Mouse (Mus musculus) G1E-ER4 (cell line): ENCODE measurements around the gene Pth1r. TPM values are rescaled to one million over a fixed set of nuclear protein-coding genes. Genes with fewer than 3 reads are reported as not detected.

Source experiments
- GATA1 ChIP-seq: IDR thresholded peaks from one replicate; pipeline ENCODE4 v1.8.0; 2012; ENCODE audit warnings: low read length, inconsistent platforms
- polyA plus RNA-seq: library from polyadenylated mRNA; stranded (reverse); fragments of >175 nt; gene quantifications from 2 replicates; pipeline ENCODE4 v1.2.3, GENCODE M21; 2012

The Pth1r gene
- polyA plus RNA-seq, 1 experiment: 0.02 TPM

DNA sequence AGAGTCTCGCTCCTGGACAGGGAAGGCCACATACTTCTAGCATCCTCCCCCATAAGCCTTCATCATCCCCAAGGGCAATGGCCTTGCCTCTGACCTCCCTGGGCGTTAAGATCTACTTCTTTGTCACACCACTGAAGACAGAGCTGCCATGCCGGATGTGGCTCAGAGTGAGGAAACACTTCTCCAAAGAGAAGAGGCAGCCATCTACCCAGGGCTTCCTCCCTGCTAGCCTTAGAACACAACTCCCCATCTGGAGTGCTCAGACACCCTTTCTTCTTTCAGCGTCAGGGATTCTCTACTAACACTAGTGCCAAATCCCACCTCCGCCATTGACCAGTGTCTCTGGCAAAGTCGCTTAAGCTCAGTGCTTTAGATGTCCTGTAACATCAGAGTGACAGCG, 12.8 kb downstream of the Pth1r start:
- no peak for TF ChIP-seq GATA1

DNA sequence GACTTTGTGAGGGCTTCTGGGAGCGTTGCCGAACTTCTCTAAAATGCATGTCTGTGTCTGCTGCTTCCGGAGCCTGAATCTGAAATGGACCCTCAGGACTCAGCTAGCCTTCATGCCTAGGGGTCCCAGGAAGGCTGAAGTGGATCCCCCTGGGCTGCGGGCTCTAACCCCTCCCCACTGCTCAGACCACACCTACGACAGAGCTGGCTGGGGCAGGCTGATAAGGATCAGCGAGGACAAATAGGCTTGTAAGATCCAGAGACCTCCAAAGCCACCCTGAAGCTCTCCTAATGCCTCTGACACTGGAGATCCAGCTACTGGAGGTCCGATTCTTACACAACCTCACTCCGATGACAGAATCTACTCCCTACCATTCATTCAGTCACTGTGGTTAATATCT, 13.8 kb downstream of the Pth1r start:
- TF ChIP-seq GATA1: peak; percentile 3

DNA sequence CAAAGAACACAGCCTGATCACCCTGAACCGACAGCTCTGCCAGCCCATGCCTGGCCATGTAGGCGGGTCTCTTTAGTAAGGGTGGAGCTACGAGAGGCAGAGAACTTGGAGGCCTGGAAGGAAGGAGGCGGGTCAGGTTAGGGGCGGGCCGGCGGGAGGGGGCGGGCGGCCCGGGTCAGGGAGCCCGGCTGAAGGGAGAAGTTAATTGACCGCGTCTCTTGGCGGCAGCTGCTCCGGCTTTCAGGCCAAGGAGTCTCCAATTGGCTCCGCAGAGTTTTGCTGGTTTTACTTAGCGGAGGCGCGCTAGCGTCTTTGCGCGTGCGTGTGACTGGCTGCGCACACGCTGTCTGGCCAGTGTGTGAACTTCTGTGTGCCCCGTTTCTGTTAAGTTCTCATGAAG, 14.3 kb downstream of the Pth1r start:
- no peak for TF ChIP-seq GATA1

DNA sequence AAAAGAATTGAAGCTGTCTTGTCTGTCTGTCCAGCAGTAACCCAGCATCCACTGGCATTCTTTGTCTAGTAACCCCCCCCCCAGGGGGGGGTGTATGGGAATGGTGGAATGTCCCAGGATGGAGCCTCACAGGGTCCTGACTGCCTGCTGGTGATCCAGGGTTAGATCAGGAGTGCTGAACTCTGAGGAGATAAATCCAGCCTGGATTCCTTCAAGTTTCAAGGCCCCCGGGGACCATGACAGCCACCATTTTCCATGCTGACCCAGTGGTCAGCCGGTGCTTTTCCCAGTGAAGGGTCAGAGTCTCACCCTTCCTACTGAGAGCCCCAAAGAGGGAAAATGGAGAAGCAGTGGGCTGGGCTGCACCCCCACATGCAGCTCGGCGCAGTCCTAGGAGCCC, 15.1 kb downstream of the Pth1r start:
- no peak for TF ChIP-seq GATA1

DNA sequence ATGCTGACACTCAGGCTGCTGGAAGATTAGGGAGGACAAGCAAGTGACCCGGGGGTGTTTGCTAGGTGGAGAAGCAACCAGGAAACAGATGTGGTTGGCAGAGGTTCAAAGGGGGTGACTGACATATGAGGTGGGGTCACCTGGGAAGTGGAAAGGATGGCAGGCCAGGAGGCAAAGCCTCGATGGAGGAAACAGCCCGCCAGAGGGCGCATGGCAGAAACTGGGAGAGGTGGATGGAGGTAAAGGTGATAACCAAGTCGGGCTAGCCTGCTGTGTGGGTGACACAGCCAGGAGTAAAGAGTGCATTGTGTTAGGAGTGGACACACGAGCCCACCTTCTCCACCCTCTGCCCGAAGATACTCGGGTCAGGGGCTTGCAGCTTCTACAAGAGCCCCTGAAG, 17.1 kb downstream of the Pth1r start:
- TF ChIP-seq GATA1: no peak

DNA sequence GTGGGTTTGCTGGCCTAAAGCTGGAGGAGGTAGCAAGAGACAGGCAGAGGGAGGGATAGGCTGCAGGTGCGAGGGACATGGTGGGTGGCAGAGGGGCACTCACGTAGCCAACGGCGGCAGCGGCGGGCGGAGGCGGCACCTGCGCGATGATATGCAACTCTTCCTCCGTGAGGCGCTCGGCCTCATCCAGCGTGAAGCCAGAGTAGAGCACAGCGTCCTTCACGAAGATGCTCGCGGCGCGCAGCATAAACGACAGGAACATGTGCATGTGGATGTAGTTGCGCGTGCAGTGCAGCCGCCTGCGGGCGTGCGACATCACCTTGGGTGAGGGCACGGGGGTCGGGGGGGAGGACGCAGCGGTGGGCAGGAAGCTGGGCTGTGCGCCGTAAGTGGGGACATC, 20.1 kb downstream of the Pth1r start:
- TF ChIP-seq GATA1: no peak

DNA sequence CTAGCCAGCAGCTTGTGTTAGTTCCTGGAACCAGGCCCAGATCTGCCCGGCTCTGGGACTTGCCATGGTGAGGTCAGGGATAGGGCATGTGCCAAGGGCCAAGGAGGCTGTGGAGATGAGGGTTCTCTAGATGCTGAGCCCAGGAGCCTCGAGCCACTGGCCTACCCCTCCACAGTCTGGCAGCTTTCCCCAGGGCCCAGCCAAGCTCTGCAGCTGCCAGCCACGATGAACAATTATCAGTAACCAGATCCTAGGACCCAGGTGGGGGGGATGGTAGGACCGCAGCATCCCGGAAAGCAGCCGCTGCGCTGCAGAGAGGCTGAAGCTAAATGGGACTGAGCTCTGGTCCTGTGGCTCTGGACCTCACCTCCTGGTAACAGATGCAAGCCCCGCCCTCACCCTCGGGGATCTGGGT, 21.2 kb downstream of the Pth1r start:
- no peak for TF ChIP-seq GATA1

DNA sequence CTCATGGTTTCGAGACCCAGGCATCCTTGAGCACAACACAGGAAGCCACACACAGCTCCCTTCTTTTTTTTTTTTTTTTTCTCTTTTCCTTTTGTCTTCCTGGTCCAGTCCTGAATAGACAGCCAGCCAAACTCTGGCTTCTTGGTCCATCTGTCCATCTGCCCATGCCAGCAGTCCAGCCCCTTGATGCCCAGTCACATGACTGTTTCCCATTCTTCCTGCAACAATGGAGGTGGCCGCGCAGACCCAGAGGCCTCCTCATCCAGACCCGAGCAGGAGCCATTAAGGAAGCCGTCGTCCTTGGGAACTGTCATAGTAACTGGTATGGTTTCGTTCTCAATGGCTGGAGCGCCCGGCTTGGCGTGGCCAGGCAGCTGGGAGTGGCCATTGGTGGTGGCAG, 24.9 kb downstream of the Pth1r start:
- no peak for TF ChIP-seq GATA1

DNA sequence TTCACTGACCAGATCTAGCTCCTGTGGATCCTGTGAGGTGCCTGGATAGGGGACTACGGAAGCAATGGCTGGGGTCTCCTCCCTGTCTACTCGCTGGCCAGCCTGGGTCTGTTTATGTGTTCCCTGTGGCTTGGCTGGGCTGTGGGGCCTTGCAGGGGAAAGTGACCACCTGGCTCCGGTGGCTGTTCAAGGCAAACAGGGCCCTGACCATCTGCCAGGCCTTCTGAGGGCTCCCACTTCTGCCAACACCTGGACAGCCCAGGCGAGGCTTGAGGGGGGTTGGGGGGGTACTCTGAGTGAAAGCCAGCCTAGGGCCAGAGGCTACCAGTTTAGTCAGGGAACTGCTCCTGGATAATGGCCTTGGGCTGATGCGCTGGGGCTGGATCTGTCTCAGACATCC, 27.0 kb downstream of the Pth1r start:
- no peak for TF ChIP-seq GATA1

DNA sequence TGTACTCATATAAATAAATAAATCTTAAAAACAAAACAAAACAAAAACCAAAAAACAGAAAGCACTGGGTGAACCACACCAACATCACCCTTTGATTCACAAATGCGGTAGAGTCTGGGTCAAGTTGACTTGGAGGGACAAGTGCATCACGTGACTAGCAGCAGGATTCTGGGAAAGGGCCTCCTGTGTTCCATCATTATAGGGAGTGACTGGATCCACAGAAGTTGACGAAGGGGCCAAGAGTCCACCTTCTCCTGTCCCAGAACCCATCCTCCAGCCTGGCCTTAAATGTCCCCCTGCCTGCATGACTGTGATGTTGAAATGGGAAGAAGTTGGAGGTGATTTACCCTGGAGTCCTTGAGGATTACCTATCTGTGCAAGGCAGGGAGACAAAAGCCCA, 28.1 kb downstream of the Pth1r start:
- no peak for TF ChIP-seq GATA1

DNA sequence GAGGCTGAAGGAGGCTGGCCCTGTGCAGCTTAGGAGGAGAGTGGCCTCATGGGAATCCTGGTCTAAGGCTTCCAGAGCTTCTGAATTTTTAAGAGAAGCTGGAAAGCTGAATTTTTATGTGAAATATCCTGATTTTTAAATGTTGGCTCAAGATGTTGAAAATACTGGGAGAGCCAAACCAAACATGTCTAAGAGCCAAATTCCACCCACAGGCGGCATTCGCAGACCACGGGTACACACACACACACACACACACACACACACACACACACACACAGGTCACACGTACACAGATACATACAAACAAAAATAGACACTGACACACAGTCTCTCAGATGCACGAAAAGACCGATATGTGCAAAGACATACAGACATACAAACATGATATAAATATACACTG, 28.9 kb downstream of the Pth1r start:
- no peak for TF ChIP-seq GATA1

DNA sequence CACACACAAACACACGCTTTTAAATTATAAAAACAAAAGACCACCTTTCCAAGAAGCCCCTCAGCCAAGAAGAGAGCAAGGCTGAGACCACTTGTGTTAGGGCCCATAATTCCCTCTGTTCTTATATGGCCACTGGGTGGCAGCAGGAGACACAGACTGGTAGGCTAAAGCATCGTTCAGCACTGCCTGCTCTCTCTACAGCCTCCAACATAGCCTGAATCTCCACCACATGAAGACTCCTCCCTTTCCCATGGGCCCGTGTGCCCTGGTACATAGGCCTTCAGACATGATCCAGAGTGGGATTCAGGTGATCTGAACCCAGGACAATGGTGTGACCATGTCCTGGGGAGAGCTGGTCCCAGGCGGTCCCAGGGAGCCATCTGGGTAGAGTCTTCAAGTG, 30.2 kb downstream of the Pth1r start:
- TF ChIP-seq GATA1: no peak

DNA sequence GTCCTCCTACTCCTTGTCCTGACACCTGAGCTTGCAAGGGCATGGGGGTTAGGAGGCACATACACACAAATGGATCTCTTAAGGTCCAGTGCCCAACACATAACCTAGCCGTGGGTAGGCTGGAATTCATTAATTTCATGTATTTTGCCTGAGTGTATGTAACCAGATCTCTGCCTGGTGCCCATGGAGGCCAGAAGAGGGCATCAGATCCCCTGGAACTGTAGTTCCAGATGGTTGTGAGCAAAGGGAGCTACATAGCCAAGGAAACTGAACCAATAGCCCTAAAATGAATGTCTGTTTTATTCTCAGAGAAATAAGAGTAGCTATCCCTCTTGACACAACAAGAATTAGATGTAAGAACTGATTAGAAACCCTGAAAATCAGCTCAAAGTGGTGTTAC, 31.5 kb downstream of the Pth1r start:
- no peak for TF ChIP-seq GATA1

DNA sequence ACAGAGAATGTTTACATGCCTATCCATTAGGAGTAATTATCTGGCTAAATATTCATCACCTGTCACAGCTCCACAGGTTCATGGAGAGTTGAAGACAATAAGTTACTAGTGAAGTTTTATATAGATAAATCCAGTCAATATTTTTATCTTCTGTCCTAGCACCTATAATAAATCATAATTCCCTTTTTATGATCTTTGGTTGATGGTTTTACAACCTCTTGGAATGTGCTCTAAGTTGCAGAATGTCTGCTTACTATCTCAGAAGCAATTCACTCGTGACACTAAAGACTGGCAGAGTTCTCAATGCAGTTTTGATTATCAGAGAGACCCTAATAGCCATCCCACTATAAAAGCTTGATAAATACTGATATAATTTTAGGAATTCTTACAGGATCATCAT, 33.6 kb downstream of the Pth1r start:
- TF ChIP-seq GATA1: no peak

DNA sequence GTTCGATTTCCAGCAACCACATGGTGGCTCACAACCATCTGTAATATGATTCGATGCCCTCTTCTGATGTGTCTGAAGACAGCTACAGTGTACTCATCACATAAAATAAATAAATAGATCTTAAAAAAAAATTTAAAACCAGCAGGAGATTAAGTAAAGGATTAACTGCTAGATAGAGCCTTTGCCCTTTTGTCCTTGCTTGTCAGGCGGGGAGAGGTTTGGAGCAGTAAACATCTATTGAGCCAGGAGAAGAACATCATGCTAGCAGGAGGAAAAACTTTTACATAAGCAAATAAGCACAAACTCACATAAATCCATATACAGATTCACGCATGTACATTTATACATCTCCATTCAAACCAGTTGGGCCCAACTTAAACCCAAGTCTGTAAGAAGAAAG, 34.4 kb downstream of the Pth1r start:
- no peak for TF ChIP-seq GATA1

DNA sequence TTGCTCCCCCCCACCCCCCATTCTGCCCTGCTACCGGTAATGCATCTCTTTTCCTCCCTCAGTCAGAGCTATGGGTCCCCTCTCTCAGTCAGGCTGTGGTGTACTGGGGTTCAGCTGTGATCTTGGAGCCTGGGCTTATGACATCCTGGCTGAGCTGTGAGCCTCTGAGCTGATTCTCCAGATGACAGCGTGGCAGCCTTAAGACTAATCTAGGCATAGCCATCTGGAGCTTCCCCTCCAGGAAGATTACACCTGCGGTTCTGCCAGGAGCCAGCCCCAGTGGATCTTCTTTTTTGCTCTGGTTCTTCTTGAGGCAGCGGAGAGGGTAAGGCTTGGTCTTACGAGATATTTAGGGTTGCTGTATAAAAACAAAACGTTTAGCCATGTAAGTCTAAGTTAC, 34.9 kb downstream of the Pth1r start:
- no peak for TF ChIP-seq GATA1

DNA sequence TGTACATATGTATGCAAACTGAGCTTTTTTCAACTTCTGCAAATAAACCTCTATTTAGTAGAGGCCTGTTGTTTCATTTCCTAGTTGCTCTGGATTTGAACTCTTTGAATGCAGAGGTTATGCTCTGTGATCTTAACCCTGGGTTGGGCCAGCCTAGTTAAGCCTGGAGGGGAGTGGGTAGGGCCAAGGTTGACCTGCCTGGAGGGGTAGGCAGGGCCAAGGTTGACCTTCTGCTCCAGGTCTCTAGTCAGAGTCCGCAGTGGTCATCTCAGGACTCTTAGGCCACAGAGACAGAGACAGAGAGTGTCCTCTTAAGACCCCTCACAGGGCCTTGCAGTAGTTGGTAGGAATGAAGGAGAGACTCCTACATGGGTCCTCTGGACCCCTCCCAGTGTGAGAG, 35.4 kb downstream of the Pth1r start:
- TF ChIP-seq GATA1: no peak

DNA sequence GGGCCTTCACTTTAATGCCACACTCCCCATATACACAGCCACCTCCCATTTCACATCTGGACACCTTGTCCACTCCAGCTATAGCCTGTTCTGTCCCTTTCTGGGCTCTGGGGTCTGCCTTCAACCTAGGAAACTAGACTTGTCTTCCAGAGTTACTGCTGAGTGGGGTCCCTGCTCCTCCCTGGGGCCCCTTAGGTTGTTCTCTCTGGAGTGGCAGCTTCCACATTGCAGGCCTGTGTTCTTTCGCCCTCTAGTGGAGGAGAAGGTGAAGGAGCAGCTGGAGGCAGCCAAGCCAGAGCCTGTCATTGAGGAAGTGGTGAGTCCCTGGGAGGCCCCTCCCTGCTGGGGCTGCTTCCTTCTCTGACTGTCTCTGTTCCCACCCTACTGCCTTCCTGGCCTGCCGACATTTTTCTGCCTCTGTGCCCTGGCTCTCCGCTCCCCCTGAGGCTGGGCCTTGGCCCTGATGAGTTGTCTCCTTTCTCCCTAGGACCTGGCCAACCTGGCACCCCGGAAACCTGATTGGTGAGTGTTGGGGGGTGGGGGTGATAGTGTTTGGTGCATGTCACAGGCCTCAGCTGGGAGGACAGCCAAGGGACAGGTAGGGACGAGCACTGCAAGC, 37.2 kb downstream of the Pth1r start:
- TF ChIP-seq GATA1: no peak
